Mouse (Mus musculus) stomach, embryonic 16.5 days (tissue): ENCODE measurements around the gene Inpp5d. TPM values are rescaled to one million over a fixed set of nuclear protein-coding genes. Genes with fewer than 3 reads are reported as not detected.
A peak's percentile ranks its signal among the peaks of the same experiment; 100 is the strongest.

Source experiments
- ATAC-seq: fragments of 200-750 bp; cut with Nextera tagmentation; 2 replicates; pipeline ENCODE4 v1.8.0; 2017; ENCODE audit warnings: moderate number of reproducible peaks, moderate TSS enrichment; ENCODE audit not compliant: insufficient read depth, low FRiP score
- H3K27ac ChIP-seq: fragments of 300-500 bp; sonication (generic); 2 replicates; pipeline ENCODE4 v1.5.1; 2014; ENCODE audit warnings: low read length
- H3K27me3 ChIP-seq: fragments of 300-500 bp; sonication (generic); 2 replicates; pipeline ENCODE4 v1.6.1; 2014; ENCODE audit warnings: low read length, control low read depth, mixed read lengths; ENCODE audit not compliant: control insufficient read depth, insufficient read depth
- H3K36me3 ChIP-seq: fragments of 300-500 bp; sonication (generic); 2 replicates; pipeline ENCODE4 v1.6.1; 2014; ENCODE audit warnings: low read length; ENCODE audit not compliant: control insufficient read depth, insufficient read depth
- H3K4me1 ChIP-seq: fragments of 300-500 bp; sonication (generic); 2 replicates; pipeline ENCODE4 v1.6.1; 2014; ENCODE audit warnings: low read length, control low read depth, mixed read lengths; ENCODE audit not compliant: control insufficient read depth, insufficient read depth
- H3K4me2 ChIP-seq: fragments of 300-500 bp; sonication (generic); 2 replicates; pipeline ENCODE4 v1.6.1; 2014; ENCODE audit warnings: low read depth, low read length, mixed read lengths
- H3K4me3 ChIP-seq: fragments of 300-500 bp; sonication (generic); replicated peaks from 2 replicates; pipeline ENCODE4 v1.5.1; 2014; ENCODE audit warnings: mild to moderate bottlenecking, low read length
- H3K9ac ChIP-seq: fragments of 300-500 bp; sonication (generic); 2 replicates; pipeline ENCODE4 v1.6.1; 2014; ENCODE audit warnings: low read length
- H3K9me3 ChIP-seq: fragments of 300-500 bp; sonication (generic); replicated peaks from 2 replicates; pipeline ENCODE4 v1.6.1; 2016; ENCODE audit warnings: low read length, control low read depth; ENCODE audit not compliant: control insufficient read depth
- WGBS: fragments of 180-500 bp; shearing (Covaris S2); extraction: QIAGEN DNeasy Blood & Tissue Kit; methylation state at CpG from one replicate; pipeline ENCODE4 v1.1.7; 2014; 5-methylcytosine and 5-hydroxymethylcytosine counted together
- polyA plus RNA-seq: library from polyadenylated mRNA; unstranded; fragments of >200 nt; fragmentation: Nextera tagmentation; extraction: Ambion mirVana; gene quantifications from 2 replicates; pipeline ENCODE4 v1.2.1, GENCODE M21; 2015

Inpp5d gene
- polyA plus RNA-seq, 1 experiment from 2014 or later, result 8.6 TPM

DNA sequence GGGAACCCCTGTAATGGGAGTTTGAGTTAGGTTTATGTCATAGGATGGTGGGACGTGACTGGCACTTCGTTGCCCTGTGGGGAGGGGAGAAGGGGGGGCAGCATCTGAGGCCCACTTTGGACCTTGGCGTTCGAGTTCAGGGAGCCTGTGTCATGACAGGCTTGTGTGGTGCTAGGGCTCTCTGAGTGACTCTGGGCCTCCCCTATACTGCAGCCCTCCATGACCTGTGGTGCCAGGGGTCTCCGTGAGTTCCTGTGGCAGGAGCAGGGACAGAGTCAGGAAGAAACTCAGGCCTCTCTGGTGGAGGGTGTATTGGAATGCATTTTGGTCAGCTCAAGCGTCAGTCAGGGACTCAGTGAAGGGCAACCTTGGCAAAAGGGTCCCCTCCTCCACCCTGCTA is 581 bp downstream of the Inpp5d start:
- WGBS, result 79% methylated on average over 6 of the region's 6 CpGs
- no peak for ATAC-seq
- H3K27me3 ChIP-seq, result no peaks in the 10 kb centered on the region
- peak overlapping the region; percentile 37 for H3K4me3 ChIP-seq
- H3K4me1 ChIP-seq, result no peaks in the 10 kb centered on the region
- peak overlapping the region; percentile 17 for H3K4me2 ChIP-seq
- H3K27ac ChIP-seq, result peak overlapping the region; percentile 64
- no peaks in the 10 kb centered on the region for H3K36me3 ChIP-seq
- H3K9me3 ChIP-seq, result no peaks in the 10 kb centered on the region
- H3K9ac ChIP-seq, result peak overlapping the region; percentile 48; the same call in 1 of the 2 replicates

DNA sequence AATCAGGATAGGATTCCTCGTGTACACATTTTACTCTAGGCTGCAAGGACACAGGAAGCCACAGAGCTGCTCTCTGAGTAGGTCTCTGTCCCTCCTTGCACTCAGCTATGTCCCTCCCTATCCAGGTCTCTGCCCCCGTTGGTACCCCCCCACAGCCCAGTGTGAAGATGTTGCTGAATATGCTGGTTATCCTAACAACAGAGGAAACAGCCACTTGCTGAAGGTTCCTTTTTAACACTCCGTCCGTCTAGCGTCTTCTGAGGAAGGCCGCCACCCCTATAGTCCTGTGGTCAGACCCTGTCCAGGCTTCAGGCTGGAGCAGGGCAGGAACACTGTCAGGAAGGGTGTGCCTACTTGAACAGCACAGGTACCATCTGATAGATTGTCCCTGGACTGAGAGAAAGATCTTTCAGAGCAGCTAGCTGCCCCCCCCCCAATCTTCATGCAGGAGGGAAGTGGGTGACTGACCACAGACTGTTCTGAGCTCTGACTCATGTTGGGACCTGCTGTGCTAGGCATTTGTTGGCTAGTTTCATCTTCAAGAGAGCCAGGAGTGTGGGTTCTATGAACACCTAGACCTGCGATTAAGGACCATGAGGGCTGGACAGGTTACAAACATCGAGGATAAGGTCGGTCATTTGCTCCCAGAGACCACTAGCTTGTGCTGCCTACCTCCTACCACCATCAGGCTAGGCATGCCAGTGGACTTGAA is 1.2 kb downstream of the Inpp5d start:
- H3K4me1 ChIP-seq, result no peaks in the 10 kb centered on the region
- H3K27ac ChIP-seq, result peak overlapping the region; percentile 64; the same call in 1 of the 2 replicates
- 0 out of 2 replicates have a peak, but pooled peaks have one; percentile 25 for ATAC-seq
- no peaks in the 10 kb centered on the region for H3K36me3 ChIP-seq
- WGBS, result 78% methylated on average over 9 of the region's 9 CpGs
- H3K9ac ChIP-seq, result no peak overlapping the region
- H3K4me2 ChIP-seq, result peak overlapping the region; percentile 17
- no peaks in the 10 kb centered on the region for H3K27me3 ChIP-seq
- H3K9me3 ChIP-seq, result no peaks in the 10 kb centered on the region
- H3K4me3 ChIP-seq, result peak overlapping the region; percentile 37

- H3K4me3 ChIP-seq, result no peak overlapping the region
- no peaks in the 10 kb centered on the region for H3K4me1 ChIP-seq
- no peak for ATAC-seq
- no peak overlapping the region for H3K27ac ChIP-seq
- no peaks in the 10 kb centered on the region for H3K36me3 ChIP-seq
- 58% methylated on average over 3 of the region's 3 CpGs for WGBS
- H3K27me3 ChIP-seq, result no peaks in the 10 kb centered on the region
- H3K9ac ChIP-seq, result no peak overlapping the region
- H3K9me3 ChIP-seq, result no peaks in the 10 kb centered on the region
- H3K4me2 ChIP-seq, result peak overlapping the region; percentile 17
Measured at GRCm38 (mm10) chr1:87621858-87622279, 1.8 kb downstream of the Inpp5d start.

GRCm38 (mm10) chr1:87623977-87624666 is 4.0 kb downstream of the Inpp5d start:
- Histone ChIP-seq H3K27me3 (no peaks in the 10 kb centered on the region), H3K27ac (no peak overlapping the region), H3K4me1 (no peaks in the 10 kb centered on the region), H3K9me3 (no peaks in the 10 kb centered on the region), H3K4me2 (no peak overlapping the region), H3K36me3 (no peaks in the 10 kb centered on the region), H3K9ac (no peak overlapping the region), H3K4me3 (no peak overlapping the region)
- 51% methylated on average over 1 of the region's 1 CpGs for WGBS
- ATAC-seq, result no peak

GRCm38 (mm10) chr1:87624826-87625225 is 4.7 kb downstream of the Inpp5d start:
- Histone ChIP-seq H3K4me3 (no peak overlapping the region), H3K27ac (no peak overlapping the region), H3K4me2 (no peak overlapping the region), H3K9ac (no peak overlapping the region), H3K4me1 (no peaks in the 10 kb centered on the region), H3K9me3 (no peaks in the 10 kb centered on the region), H3K36me3 (no peaks in the 10 kb centered on the region), H3K27me3 (no peaks in the 10 kb centered on the region)
- ATAC-seq, result no peak
- 89% methylated on average over 2 of the region's 2 CpGs for WGBS

GRCm38 (mm10) chr1:87625254-87626025 is 5.3 kb downstream of the Inpp5d start:
- Histone ChIP-seq H3K9me3 (no peaks in the 10 kb centered on the region), H3K4me3 (no peak overlapping the region), H3K4me1 (no peaks in the 10 kb centered on the region), H3K27me3 (no peaks in the 10 kb centered on the region), H3K4me2 (no peak overlapping the region), H3K36me3 (no peaks in the 10 kb centered on the region), H3K27ac (no peak overlapping the region), H3K9ac (no peak overlapping the region)
- 75% methylated on average over 6 of the region's 6 CpGs for WGBS
- ATAC-seq, result no peak

DNA sequence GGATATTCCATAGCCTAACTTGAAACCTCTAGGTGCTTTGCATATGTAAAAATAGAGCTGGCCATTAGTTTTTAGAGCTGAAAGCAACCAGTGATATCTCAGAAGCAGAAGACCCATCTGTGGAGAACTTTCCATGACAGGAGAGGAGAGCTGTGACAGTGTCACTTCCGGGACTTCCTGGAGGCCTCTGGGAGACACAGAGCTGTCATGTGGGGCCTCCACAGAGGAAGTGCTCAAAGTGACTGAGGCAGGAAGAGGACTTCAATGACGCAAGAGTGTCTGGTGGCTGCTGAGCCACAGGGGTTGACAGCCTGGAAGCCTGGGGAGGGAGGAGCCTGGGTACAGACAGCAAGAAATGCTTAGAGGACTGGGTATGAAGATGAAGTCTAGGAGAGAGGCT is 6.2 kb downstream of the Inpp5d start:
- no peaks in the 10 kb centered on the region for H3K36me3 ChIP-seq
- 51% methylated on average over 2 of the region's 2 CpGs for WGBS
- no peaks in the 10 kb centered on the region for H3K4me1 ChIP-seq
- no peaks in the 10 kb centered on the region for H3K27me3 ChIP-seq
- H3K9ac ChIP-seq, result no peak overlapping the region
- no peaks in the 10 kb centered on the region for H3K9me3 ChIP-seq
- no peak overlapping the region for H3K4me2 ChIP-seq
- no peak overlapping the region for H3K4me3 ChIP-seq
- no peak overlapping the region for H3K27ac ChIP-seq
- peak; percentile 73 for ATAC-seq

DNA sequence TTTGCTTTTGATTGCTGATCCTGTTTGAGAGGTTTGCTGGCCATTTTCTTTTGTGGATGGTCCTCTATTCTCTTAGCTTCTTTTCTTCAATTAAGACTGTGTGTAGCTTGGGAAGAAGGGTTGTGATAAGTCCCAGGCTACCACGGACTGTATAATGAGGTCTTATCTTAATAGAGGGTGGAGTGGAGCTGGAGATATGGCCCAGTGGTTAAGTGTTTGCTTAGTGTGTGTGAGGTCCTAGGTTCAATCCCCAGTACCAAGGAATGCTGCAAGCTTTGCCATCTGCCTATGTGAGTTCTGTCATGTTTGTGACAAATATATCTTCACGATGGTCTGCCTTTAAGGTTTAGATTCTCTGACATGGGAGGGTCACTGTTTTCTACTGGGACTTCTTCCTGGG is 8.0 kb downstream of the Inpp5d start:
- WGBS, result 46% methylated on average over 2 of the region's 2 CpGs
- H3K4me3 ChIP-seq, result no peak overlapping the region

GRCm38 (mm10) chr1:87631584-87631983 is 11.5 kb downstream of the Inpp5d start:
- H3K4me3 ChIP-seq, result no peak overlapping the region
- no peak for ATAC-seq
- no peak overlapping the region for H3K27ac ChIP-seq
- no peak overlapping the region for H3K4me2 ChIP-seq
- H3K9ac ChIP-seq, result no peak overlapping the region
- no peaks in the 10 kb centered on the region for H3K27me3 ChIP-seq
- WGBS, result 72% methylated on average over 10 of the region's 10 CpGs
- no peaks in the 10 kb centered on the region for H3K4me1 ChIP-seq
- H3K36me3 ChIP-seq, result no peaks in the 10 kb centered on the region
- no peaks in the 10 kb centered on the region for H3K9me3 ChIP-seq

More for the DNA sequence above, 8.0 kb downstream of the Inpp5d start:
- Histone ChIP-seq H3K27ac (no peak overlapping the region), H3K36me3 (no peaks in the 10 kb centered on the region), H3K9ac (no peak overlapping the region), H3K4me1 (no peaks in the 10 kb centered on the region), H3K4me2 (no peak overlapping the region), H3K27me3 (no peaks in the 10 kb centered on the region), H3K9me3 (no peaks in the 10 kb centered on the region)
- ATAC-seq, result 0 out of 2 replicates have a peak, but pooled peaks have one; percentile 40
